Mouse (Mus musculus): ENCODE measurements around the gene Tspan6. TPM values are rescaled to one million over a fixed set of nuclear protein-coding genes. Genes with fewer than 3 reads are reported as not detected.

Gene Tspan6
- polyA plus RNA-seq, 1 experiment: not detected

GRCm38 (mm10) chrX:133911397-133912103 is 13.3 kb upstream of the Tspan6 start:
- peaks cover 4% of the 10 kb centered on the region for H3K27me3 ChIP-seq (ENCODE audit: control insufficient read depth)
- no peaks in the 10 kb centered on the region for H3K36me3 ChIP-seq (ENCODE audit: control insufficient read depth)
- no peaks in the 10 kb centered on the region for H3K9me3 ChIP-seq (ENCODE audit: control insufficient read depth, low read length)
- H3K4me3 ChIP-seq (replicated peaks): no peak overlapping the region
- no peaks in the 10 kb centered on the region for H3K4me1 ChIP-seq (ENCODE audit: control insufficient read depth)
- no peak for TF ChIP-seq GATA1 (IDR thresholded peaks at IDR 0.05; ENCODE audit: low read length)
- TF ChIP-seq TAL1 (IDR thresholded peaks at IDR 0.05; ENCODE audit: low read length): no peak

- H3K27me3 ChIP-seq (ENCODE audit: control insufficient read depth): peaks cover 4% of the 10 kb centered on the region
- no peaks in the 10 kb centered on the region for H3K4me1 ChIP-seq (ENCODE audit: control insufficient read depth)
- H3K36me3 ChIP-seq (ENCODE audit: control insufficient read depth): no peaks in the 10 kb centered on the region
- no peak within 1 kb of the TSS for H3K4me3 ChIP-seq (replicated peaks)
- TF ChIP-seq GATA1 (IDR thresholded peaks at IDR 0.05; ENCODE audit: low read length) (no peak), TAL1 (IDR thresholded peaks at IDR 0.05; ENCODE audit: low read length) (no peak)
- no peaks in the 10 kb centered on the region for H3K9me3 ChIP-seq (ENCODE audit: control insufficient read depth, low read length)
Observed at GRCm38 (mm10) chrX:133908261-133908660, 10.0 kb upstream of the Tspan6 start, which contains the start of gene Srpx2. Gene Srpx2 (plus strand): TSS chrX:133908426.

- no peak for TF ChIP-seq GATA1 (IDR thresholded peaks at IDR 0.05; ENCODE audit: low read length)
- TF ChIP-seq TAL1 (IDR thresholded peaks at IDR 0.05; ENCODE audit: low read length): no peak
- no peaks in the 10 kb centered on the region for H3K36me3 ChIP-seq (ENCODE audit: control insufficient read depth)
- no peak overlapping the region for H3K4me3 ChIP-seq (replicated peaks)
- H3K9me3 ChIP-seq (ENCODE audit: control insufficient read depth, low read length): no peaks in the 10 kb centered on the region
- no peaks in the 10 kb centered on the region for H3K4me1 ChIP-seq (ENCODE audit: control insufficient read depth)
- no peaks in the 10 kb centered on the region for H3K27me3 ChIP-seq (ENCODE audit: control insufficient read depth)
Observed at GRCm38 (mm10) chrX:133888111-133888510, 10.1 kb downstream of the Tspan6 start.

GRCm38 (mm10) chrX:133887308-133887707 is 10.9 kb downstream of the Tspan6 start:
- Histone ChIP-seq H3K4me3 (replicated peaks) (no peak overlapping the region), H3K27me3 (ENCODE audit: control insufficient read depth) (no peaks in the 10 kb centered on the region), H3K9me3 (ENCODE audit: control insufficient read depth, low read length) (no peaks in the 10 kb centered on the region), H3K36me3 (ENCODE audit: control insufficient read depth) (no peaks in the 10 kb centered on the region), H3K4me1 (ENCODE audit: control insufficient read depth) (no peaks in the 10 kb centered on the region)
- TF ChIP-seq GATA1 (IDR thresholded peaks at IDR 0.05; ENCODE audit: low read length) (no peak), TAL1 (IDR thresholded peaks at IDR 0.05; ENCODE audit: low read length) (no peak)

GRCm38 (mm10) chrX:133869743-133870142 is 28.5 kb downstream of the Tspan6 start:
- Histone ChIP-seq H3K27me3 (ENCODE audit: control insufficient read depth) (no peaks in the 10 kb centered on the region), H3K4me3 (replicated peaks) (no peak overlapping the region), H3K36me3 (ENCODE audit: control insufficient read depth) (no peaks in the 10 kb centered on the region), H3K9me3 (ENCODE audit: control insufficient read depth, low read length) (no peaks in the 10 kb centered on the region), H3K4me1 (ENCODE audit: control insufficient read depth) (no peaks in the 10 kb centered on the region)
- TF ChIP-seq GATA1 (IDR thresholded peaks at IDR 0.05; ENCODE audit: low read length) (no peak), TAL1 (IDR thresholded peaks at IDR 0.05; ENCODE audit: low read length) (no peak)

- H3K27me3 ChIP-seq (ENCODE audit: control insufficient read depth): no peaks in the 10 kb centered on the region
- TF ChIP-seq TAL1 (IDR thresholded peaks at IDR 0.05; ENCODE audit: low read length) (no peak), GATA1 (IDR thresholded peaks at IDR 0.05; ENCODE audit: low read length) (no peak)
- no peaks in the 10 kb centered on the region for H3K4me1 ChIP-seq (ENCODE audit: control insufficient read depth)
- no peaks in the 10 kb centered on the region for H3K9me3 ChIP-seq (ENCODE audit: control insufficient read depth, low read length)
- H3K4me3 ChIP-seq (replicated peaks): no peak overlapping the region
- no peaks in the 10 kb centered on the region for H3K36me3 ChIP-seq (ENCODE audit: control insufficient read depth)
Observed at GRCm38 (mm10) chrX:133853637-133854036, 44.6 kb downstream of the Tspan6 start.

GRCm38 (mm10) chrX:133850680-133851079 is 47.5 kb downstream of the Tspan6 start, which contains the start of gene Tnmd:
Gene Tnmd (plus strand): TSS chrX:133850980.
- Histone ChIP-seq H3K36me3 (ENCODE audit: control insufficient read depth) (no peaks in the 10 kb centered on the region), H3K27me3 (ENCODE audit: control insufficient read depth) (no peaks in the 10 kb centered on the region), H3K9me3 (ENCODE audit: control insufficient read depth, low read length) (no peaks in the 10 kb centered on the region), H3K4me1 (ENCODE audit: control insufficient read depth) (no peaks in the 10 kb centered on the region), H3K4me3 (replicated peaks) (no peak within 1 kb of the TSS)
- TF ChIP-seq TAL1 (IDR thresholded peaks at IDR 0.05; ENCODE audit: low read length): no peak
- TF ChIP-seq GATA1 (IDR thresholded peaks at IDR 0.05; ENCODE audit: low read length): no peak

Other genes starting within 250 kb of the Tspan6 start
- gene Pcdh19, start 209.4 kb downstream of the Tspan6 start, polyA plus RNA-seq (2012): not detected in 2 replicates
- gene Tnmd, start 47.4 kb downstream of the Tspan6 start, polyA plus RNA-seq (2012): not detected in 2 replicates
- gene Srpx2, start 10.0 kb upstream of the Tspan6 start, polyA plus RNA-seq (2012): 0.02 TPM in 1 of 2 replicates, not detected in the other
- gene Sytl4, start 83.4 kb upstream of the Tspan6 start, polyA plus RNA-seq (2012): not detected in 2 replicates
- 1.1 and 1.3 TPM in 2 replicates for gene Cstf2, start 160.8 kb upstream of the Tspan6 start, polyA plus RNA-seq (2012)

Data from erythroblast, embryonic 14.5 days (primary cell).